Mouse (Mus musculus) bone marrow macrophage, adult 2 months (primary cell): ENCODE measurements around the gene Umad1. TPM values are rescaled to one million over a fixed set of nuclear protein-coding genes. Genes with fewer than 3 reads are reported as not detected.

Experiments
- H3K27ac ChIP-seq: 2 replicates; pipeline ENCODE4 v1.5.1; 2012; ENCODE audit warnings: low read depth, low read length; ENCODE audit not compliant: insufficient read depth
- H3K4me1 ChIP-seq: 2 replicates; pipeline ENCODE4 v1.6.1; 2012; ENCODE audit warnings: low read length; ENCODE audit not compliant: control insufficient read depth, insufficient read depth
- H3K4me3 ChIP-seq: 2 replicates; pipeline ENCODE4 v1.5.1; 2012; ENCODE audit warnings: mild to moderate bottlenecking, low read length, moderate library complexity; ENCODE audit not compliant: insufficient read depth
- CTCF ChIP-seq: IDR thresholded peaks from 2 replicates; pipeline ENCODE4 v1.5.1; 2012; ENCODE audit warnings: low read depth, mild to moderate bottlenecking, low read length, moderate library complexity
- POLR2A ChIP-seq: IDR thresholded peaks from 2 replicates; pipeline ENCODE4 v1.6.1; 2012; ENCODE audit warnings: mild to moderate bottlenecking, low read depth, low read length, borderline replicate concordance
- polyA plus RNA-seq: library from polyadenylated mRNA; stranded (reverse); fragments of >200 nt; gene quantifications from 2 replicates; pipeline ENCODE4 v1.2.4, GENCODE M21; 2012; ENCODE audit not compliant: missing spikeins, insufficient read depth, insufficient read length

The Umad1 gene
- polyA plus RNA-seq, 1 experiment = 16.0 TPM

DNA sequence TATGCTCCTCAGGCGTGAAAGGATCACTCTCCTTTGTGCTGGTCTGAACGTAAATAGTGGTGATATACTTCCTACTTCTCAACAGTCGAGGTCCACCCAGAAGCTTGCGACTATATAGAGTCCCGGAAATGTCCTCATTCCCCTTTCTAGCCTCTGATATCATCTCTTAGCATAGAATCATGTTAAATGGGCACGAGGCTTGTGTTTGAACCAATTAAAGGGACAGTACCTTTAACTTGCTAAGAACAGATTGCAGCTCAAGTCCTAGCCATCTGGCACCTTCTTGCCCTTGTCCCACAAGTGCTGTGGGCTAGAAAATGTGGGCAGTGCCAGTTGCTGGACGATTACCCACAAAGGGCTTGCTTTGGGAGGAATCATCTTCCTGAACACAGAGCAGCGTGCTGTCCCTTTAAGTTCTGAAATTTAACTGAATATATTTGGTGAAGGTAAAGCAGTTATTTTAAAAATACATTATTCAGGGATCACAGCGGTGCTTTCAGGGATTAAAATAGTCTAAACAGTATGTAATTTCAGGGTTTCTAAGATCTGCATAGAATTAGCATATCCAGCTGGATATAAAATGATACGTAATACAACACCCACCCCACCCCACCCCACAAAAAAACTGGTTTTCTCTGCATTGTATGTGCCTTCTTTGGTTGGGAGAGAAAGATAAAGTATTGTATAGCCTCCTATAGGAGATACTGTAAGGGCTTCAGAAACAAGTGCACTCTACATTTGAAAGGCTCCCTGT is 153.9 kb downstream of the Umad1 start:
- TF ChIP-seq CTCF (no peak), POLR2A (no peak)
- peaks cover 25% of the 10 kb centered on the region for H3K4me1 ChIP-seq
- H3K27ac ChIP-seq = peak overlapping the region; percentile 92
- H3K4me3 ChIP-seq = peak overlapping the region; percentile 19; the same call in 1 of the 2 replicates

DNA sequence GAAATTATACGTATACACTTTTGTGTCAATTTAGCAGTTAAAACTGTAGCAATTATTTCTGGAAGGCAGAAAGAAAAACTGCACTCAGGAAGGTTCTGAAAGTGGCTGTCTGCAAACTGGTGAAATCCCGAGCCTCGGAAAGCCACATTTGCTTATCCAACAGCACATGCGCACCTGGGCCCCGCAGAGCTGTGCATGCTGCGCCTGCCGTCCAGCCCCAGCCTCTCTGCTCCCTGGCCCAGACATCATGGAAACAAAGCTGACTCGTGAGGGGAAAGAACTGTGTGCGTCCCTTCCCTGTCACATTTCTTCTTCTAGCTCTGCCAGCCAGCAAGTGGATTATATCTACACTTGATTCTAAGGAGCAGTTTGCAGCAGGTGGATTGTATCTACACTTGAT is 154.9 kb downstream of the Umad1 start:
- peaks cover 30% of the 10 kb centered on the region for H3K4me1 ChIP-seq
- TF ChIP-seq CTCF (no peak), POLR2A (no peak)
- H3K27ac ChIP-seq = no peak overlapping the region
- H3K4me3 ChIP-seq = no peak overlapping the region

DNA sequence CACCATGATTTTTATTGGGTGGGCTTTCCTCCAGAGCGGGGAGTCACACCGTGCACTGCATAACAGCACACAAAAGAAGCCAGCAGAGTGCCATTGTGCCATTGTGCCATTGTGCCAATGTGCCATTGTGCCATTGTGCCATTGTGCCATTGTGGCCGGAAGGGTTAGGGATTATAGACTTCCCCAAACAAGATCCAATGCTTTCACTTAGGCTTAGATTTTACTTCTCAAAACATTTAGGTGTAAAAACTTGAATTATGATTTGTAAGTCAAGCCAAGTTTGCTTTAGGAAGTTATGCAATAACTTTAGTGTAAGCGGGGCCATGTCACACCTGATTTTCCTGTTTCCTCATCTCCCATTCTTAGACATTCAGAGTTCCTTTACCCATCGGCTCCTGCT is 156.7 kb downstream of the Umad1 start:
- Histone ChIP-seq H3K4me1 (peaks cover 43% of the 10 kb centered on the region), H3K27ac (no peak overlapping the region), H3K4me3 (no peak overlapping the region)
- TF ChIP-seq CTCF = no peak

DNA sequence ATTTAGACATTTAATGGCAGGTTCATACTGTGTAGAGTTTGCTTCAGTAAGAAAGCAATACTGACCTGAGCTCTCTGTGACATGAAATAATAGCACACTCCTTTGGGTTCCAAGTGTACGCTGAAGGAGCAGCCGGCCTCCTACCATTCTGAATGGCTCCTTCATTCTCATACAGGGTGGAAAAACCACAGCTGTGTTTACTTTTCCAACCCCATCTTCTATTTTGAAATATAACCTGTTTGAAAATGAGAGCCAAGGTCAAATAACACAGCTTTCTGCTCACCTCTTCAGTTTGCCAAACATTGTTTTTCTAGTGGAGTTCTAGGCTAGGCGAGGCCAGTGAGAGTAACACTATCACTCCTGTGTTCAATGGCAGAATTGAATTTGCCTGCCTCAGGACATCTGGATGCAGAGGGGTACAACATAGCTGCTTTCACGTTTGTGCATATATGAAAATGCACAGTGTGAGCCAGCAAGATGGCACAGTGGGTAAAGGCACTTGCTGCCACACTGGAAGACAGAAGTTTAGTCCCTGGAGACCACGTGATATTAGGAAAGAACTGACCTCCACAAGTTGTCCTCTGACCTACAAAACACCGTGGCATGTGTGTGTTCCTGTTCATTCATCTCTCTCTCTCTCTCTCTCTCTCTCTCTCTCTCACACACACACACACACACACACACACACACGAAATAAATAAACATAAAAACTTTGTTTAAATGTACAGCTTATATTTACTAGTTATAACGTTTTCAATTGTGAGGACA is 157.9 kb downstream of the Umad1 start:
- Histone ChIP-seq H3K27ac (no peak overlapping the region), H3K4me3 (no peak overlapping the region), H3K4me1 (peaks cover 43% of the 10 kb centered on the region)
- TF ChIP-seq CTCF = no peak
- TF ChIP-seq POLR2A = no peak

DNA sequence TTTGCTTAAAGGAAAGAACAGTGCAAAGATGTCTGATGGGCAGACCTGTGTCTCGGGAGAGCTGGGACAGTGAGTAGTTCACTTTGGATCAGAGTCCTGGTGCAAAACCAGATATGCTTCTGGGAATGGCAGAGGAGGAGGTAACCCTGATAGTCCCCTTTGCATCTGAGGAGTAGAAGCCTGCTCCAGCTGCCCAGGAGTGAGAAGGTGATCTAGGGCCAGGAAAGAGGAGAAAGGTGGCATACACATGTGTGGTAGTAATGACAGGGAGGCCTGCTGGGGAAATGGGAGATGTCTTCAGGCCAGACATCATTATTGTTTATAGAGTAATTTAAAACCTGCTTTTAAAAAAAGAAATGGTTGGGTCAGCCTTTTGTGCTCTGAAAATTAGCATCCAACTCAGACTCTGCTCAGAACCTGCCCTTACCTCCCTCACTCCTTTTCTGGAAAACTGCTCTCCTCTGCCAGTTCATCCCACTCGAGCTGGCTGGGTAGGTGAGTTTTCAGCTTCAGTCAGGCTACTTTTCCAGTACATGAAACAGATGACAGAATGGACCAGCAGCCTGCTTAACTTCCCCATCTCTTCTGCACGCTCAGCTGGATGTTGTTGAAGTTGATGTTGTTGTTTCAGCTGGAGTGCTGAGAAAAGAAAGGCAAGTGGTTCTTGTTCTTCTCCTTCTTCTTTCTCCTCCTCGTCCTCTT is 160.5 kb downstream of the Umad1 start:
- Histone ChIP-seq H3K4me3 (no peak overlapping the region), H3K4me1 (peaks cover 34% of the 10 kb centered on the region), H3K27ac (peak overlapping the region; percentile 62)
- no peak for TF ChIP-seq POLR2A
- no peak for TF ChIP-seq CTCF

DNA sequence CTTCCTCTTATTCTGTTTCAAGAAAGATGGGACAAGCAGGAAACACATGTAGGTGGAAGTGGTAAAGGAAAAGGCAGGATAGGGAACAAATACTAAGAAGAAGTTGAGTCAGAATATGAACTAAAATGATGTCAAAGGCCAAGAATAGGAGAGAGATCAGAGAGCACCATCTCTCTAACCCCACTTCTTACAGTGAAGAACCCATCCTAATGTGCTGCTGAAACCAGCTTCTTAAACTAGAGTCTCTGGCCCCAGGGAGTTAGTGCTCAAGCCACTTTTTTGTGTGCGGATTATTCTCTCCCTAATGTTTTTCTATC is 161.1 kb downstream of the Umad1 start:
- Histone ChIP-seq H3K4me3 (no peak overlapping the region), H3K4me1 (peaks cover 34% of the 10 kb centered on the region), H3K27ac (peak overlapping the region; percentile 73)
- TF ChIP-seq POLR2A = no peak
- no peak for TF ChIP-seq CTCF

DNA sequence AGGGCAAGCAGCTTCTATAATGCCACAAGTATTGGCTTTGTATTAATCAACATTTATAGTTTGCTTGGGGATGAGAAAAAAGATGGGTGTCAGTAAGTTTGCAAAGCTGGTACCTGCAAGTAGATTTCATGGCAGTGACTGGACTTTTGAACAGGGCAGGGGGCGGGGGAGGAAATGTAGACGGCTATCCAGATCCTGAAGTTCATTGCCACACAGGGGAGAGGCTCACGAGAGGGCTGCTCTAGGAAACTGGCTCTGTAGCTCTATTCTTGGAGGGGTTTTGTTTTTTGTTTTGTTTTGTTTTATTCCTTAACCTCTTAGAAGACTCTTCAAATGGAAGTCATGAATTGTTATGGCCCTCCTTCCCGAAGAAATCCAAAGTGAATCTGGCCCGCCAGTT is 162.3 kb downstream of the Umad1 start:
- TF ChIP-seq CTCF (no peak), POLR2A (no peak)
- Histone ChIP-seq H3K4me1 (peaks cover 32% of the 10 kb centered on the region), H3K4me3 (no peak overlapping the region), H3K27ac (no peak overlapping the region)

DNA sequence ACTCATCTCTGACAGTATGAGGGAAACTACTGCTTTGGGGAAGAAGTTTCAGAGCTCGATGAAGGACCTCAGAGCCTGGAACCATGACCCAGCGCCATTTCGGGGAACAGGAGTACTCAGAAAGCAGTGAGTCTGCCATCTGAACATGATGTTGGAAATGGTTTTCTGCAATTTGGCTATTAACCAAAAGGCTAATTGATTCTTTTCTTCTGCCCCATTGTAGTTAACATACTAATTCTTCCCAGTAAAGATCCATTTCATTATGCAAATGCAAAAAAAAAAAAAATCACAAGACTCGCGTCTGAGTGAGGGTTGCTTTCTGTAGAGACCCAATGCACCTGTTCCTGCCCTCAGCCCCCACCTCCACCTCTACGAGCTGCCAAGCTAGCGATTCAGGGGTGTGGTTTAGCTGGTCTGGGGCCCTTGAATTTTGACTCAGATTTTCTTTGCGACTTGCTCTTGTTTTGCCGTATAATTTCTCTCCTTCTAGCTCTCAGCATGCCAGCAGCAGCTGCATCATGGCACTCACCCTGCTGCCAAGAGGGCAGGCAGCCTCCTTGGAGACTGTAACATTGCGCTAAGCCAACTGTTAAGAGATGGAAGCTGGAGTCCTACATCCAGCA is 163.0 kb downstream of the Umad1 start:
- Histone ChIP-seq H3K4me1 (peaks cover 29% of the 10 kb centered on the region), H3K27ac (no peak overlapping the region), H3K4me3 (no peak overlapping the region)
- TF ChIP-seq CTCF = no peak

DNA sequence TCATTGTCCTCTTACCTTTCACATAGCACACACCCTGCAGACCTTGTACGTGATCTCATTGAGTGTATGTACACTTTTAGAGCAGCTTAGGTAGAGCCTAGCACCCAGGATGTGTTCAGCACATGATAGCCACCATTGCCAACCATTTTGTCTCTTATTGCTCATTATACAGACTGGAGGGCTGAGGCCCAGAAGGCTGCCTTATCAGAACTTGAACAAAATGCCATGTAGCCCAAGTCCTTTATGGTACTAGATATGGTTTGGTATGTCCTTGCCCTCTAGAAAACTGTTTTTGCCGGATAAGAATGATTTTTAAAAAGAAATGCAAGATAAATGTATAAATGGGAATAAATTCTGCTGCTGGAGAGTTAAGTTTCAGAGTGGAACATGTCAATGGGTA is 164.1 kb downstream of the Umad1 start:
- Histone ChIP-seq H3K27ac (no peak overlapping the region), H3K4me3 (no peak overlapping the region), H3K4me1 (peaks cover 34% of the 10 kb centered on the region)
- TF ChIP-seq CTCF (no peak), POLR2A (no peak)

DNA sequence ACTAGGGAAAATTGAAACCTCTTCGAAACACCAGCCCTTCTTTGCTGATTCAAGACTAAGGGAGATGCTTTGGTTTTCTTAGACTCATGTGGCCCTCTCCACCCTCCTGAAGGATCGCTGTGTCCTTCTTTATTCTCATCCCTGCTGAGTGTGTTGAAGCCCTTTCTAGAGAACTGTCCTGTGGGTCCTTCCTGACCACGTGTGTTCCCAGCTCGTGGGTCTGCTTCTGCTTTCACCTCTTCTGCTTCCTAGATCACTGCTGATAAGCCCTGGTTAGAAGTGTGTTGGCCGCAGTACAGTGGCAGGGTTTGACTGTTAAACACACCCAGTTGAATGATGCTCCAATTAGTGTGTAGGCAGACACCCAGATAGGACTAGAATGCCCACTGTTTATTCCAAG is 168.6 kb downstream of the Umad1 start:
- H3K27ac ChIP-seq = no peak overlapping the region
- H3K4me3 ChIP-seq = no peak overlapping the region
- TF ChIP-seq POLR2A (no peak), CTCF (no peak)
- H3K4me1 ChIP-seq = peaks cover 11% of the 10 kb centered on the region
